Comparison of ENCODE assay signal across 8 mouse cellular contexts in genomic region chr2:144593951-144594651, GRCm38 (mm10). TPM values are rescaled to one million over a fixed set of nuclear protein-coding genes. Genes with fewer than 3 reads are reported as not detected.
DNase-seq lines count a peak whose midpoint lies in the region; ATAC-seq lines count a peak whose summit lies in the region.

TSS of gene Smim26 (plus strand) at chr2:144594054.

- H3K36me3 ChIP-seq in hindbrain, embryonic 11.5 days (ENCODE audit: control insufficient read depth, insufficient read depth, low read length): no peaks in the 10 kb centered on the region

- peak; percentile 83 for DNase-seq in NIH3T3 (ENCODE audit: low read depth)
- peak; percentile 82 for DNase-seq in cerebellum, adult 9-11 months
- peak; percentile 85 to 91 for DNase-seq in frontal cortex, adult 2 months (ENCODE audit: extremely low spot score in 1 of 2, low spot score in 1 of 2)
- DNase-seq in hindbrain, embryonic 11.5 days (ENCODE audit: low spot score): peak; percentile 85
- DNase-seq in layer of hippocampus, postnatal 14 days (ENCODE audit: low spot score in 2 of 2): peak; percentile 77 to 86
- DNase-seq in lung, postnatal 14 days: peak; percentile 77
- peak; percentile 80 for DNase-seq in retina, adult 2 months (ENCODE audit: low read depth, low spot score)
- peak; percentile 70 to 74 for DNase-seq in thymus, postnatal 36 days

- no peaks in the 10 kb centered on the region for H3K9me3 ChIP-seq in hindbrain, embryonic 11.5 days (ENCODE audit: control insufficient read depth, low read length)

- no peaks in the 10 kb centered on the region for H3K27me3 ChIP-seq in hindbrain, embryonic 11.5 days (ENCODE audit: control insufficient read depth, insufficient read depth, low read length)

- H3K4me1 ChIP-seq in hindbrain, embryonic 11.5 days (replicated peaks; ENCODE audit: control insufficient read depth, insufficient read depth, low read length): no peaks in the 10 kb centered on the region

- peak within 1 kb of the TSS; percentile 47 for H3K4me2 ChIP-seq in hindbrain, embryonic 11.5 days (replicated peaks; ENCODE audit: low read depth, low read length)

- H3K9ac ChIP-seq in hindbrain, embryonic 11.5 days (ENCODE audit: low read depth, low read length): peak within 1 kb of the TSS; percentile 59

- H3K4me3 ChIP-seq in hindbrain, embryonic 11.5 days (ENCODE audit: low read depth, low read length): peak within 1 kb of the TSS; percentile 48

- WGBS in hindbrain, embryonic 11.5 days: 2% methylated on average over 31 of the region's 31 CpGs

- ATAC-seq in hindbrain, embryonic 11.5 days (ENCODE audit: low FRiP score): peak; percentile 96

- no peak within 1 kb of the TSS for H3K27ac ChIP-seq in hindbrain, embryonic 11.5 days (ENCODE audit: low read depth, low read length)

RNA-seq across cellular contexts. Expression of gene Smim26, which starts in this region (rescaled TPM):
- polyA plus RNA-seq in frontal cortex, adult 2 months (2012; rRNA removed): 64.6 and 72.2 TPM in 2 replicates
- polyA plus RNA-seq in hindbrain, embryonic 11.5 days (2014; fragmentation: Nextera tagmentation; extraction: Ambion mirVana): 39.0 and 48.9 TPM in 2 replicates
- total RNA-seq in layer of hippocampus, postnatal 14 days (2021): 10 to 100 TPM; 50.5 to 58.7 TPM
